8 mouse cellular contexts compared by ENCODE assay signal in the genomic region with DNA sequence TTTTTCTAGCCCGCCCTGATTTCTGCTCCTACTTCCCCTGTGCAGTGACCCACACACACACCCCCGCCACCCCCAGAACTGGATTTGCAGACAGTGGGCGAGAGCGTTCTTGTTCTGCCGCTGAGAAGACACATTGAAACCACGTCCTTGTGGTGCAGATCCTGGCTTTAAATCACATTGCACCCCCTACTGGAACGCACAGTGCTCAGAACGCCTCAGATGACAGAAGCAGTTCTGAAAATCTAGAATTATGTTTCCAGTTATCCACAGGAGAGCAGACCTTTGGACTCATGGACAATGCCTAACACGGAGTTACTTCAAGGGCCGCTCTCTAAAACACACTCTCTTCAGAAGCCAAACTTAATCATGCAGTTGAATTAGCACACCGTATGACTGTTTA. TPM values are rescaled to one million over a fixed set of nuclear protein-coding genes. Genes with fewer than 3 reads are reported as not detected.
DNase-seq lines count a peak whose midpoint lies in the region; ATAC-seq and TF ChIP-seq lines count a peak whose summit lies in the region.
"Had no signal": no experiment of that assay in that cellular context is flagged by ENCODE, and none has a peak within 500 bp of the region (broad histone marks: within the 10 kb centered on the region; RNA-seq: fewer than 3 reads in every experiment).

No protein-coding gene starts in this region.

- no peak for ATAC-seq in lung, postnatal 0 days

- no peak overlapping the region for H3K9ac ChIP-seq in lung, postnatal 0 days (replicated peaks; ENCODE audit: low read depth)
- H3K9ac ChIP-seq: liver, embryonic 13.5 days had no signal

- TF ChIP-seq CTCF in embryonic fibroblast, embryonic 13.5 days (IDR thresholded peaks at IDR 0.05; ENCODE audit: borderline replicate concordance, insufficient read depth, low read length) = peak; percentile 72; the same call in 1 of the 2 replicates
- TF ChIP-seq CTCF in lung, postnatal 0 days (IDR thresholded peaks at IDR 0.05) = peak; percentile 71

- no peaks in the 10 kb centered on the region for H3K36me3 ChIP-seq in lung, postnatal 0 days (ENCODE audit: insufficient read depth, low read length)
- H3K36me3 ChIP-seq: liver, embryonic 13.5 days had no signal

- H3K9me3 ChIP-seq in lung, postnatal 0 days (ENCODE audit: low read length) = no peaks in the 10 kb centered on the region
- H3K9me3 ChIP-seq: liver, embryonic 13.5 days had no signal

- no peak for TF ChIP-seq EP300 in lung, postnatal 0 days (IDR thresholded peaks at IDR 0.05)

- H3K27me3 ChIP-seq in lung, postnatal 0 days (replicated peaks; ENCODE audit: insufficient read depth, low read length) = no peaks in the 10 kb centered on the region
- H3K27me3 ChIP-seq: liver, embryonic 13.5 days had no signal

- peak; percentile 19 to 27 for DNase-seq in left cerebral cortex, adult 18-20 months (ENCODE audit: low spot score in 2 of 2)
- no peak for DNase-seq in left cerebral cortex, adult 8-10 months (ENCODE audit: low spot score in 2 of 2)
- DNase-seq in ZHBTc4 (ENCODE audit: low read depth, low spot score) = peak; percentile 23
- DNase-seq in lung, postnatal 0 days (ENCODE audit: low spot score) = peak; percentile 20
- no peak for DNase-seq in B cell, adult 2 months
- DNase-seq in ovary, postnatal 10 days (ENCODE audit: low spot score) = no peak
- DNase-seq: liver, embryonic 13.5 days had no signal

- H3K4me1 ChIP-seq in embryonic fibroblast, embryonic 13.5 days (ENCODE audit: control insufficient read depth, insufficient read depth, low read length) = no peaks in the 10 kb centered on the region
- H3K4me1 ChIP-seq in lung, postnatal 0 days (ENCODE audit: insufficient read depth, low read depth, low read length) = no peaks in the 10 kb centered on the region
- H3K4me1 ChIP-seq: liver, embryonic 13.5 days had no signal

- WGBS in lung, postnatal 0 days = 35% methylated on average over 11 of the region's 11 CpGs

- H3K27ac ChIP-seq in embryonic fibroblast, embryonic 13.5 days (ENCODE audit: insufficient read depth, low read length) = no peak overlapping the region
- H3K27ac ChIP-seq in lung, postnatal 0 days (ENCODE audit: low read length) = no peak overlapping the region
- H3K27ac ChIP-seq: liver, embryonic 13.5 days had no signal

- 0 out of 2 replicates have a peak overlapping the region, but pooled peaks have one; percentile 14 for H3K4me2 ChIP-seq in lung, postnatal 0 days (replicated peaks; ENCODE audit: low read depth, low read length)
- H3K4me2 ChIP-seq: liver, embryonic 13.5 days had no signal

- TF ChIP-seq POLR2A in embryonic fibroblast, embryonic 13.5 days (IDR thresholded peaks at IDR 0.05; ENCODE audit: low read depth, low read length) = no peak

- no peak overlapping the region for H3K4me3 ChIP-seq in embryonic fibroblast, embryonic 13.5 days (ENCODE audit: insufficient read depth, low read length)
- H3K4me3 ChIP-seq in lung, postnatal 0 days (ENCODE audit: low read depth, low read length) = no peak overlapping the region
- H3K4me3 ChIP-seq: liver, embryonic 13.5 days had no signal

RNA-seq across cellular contexts. Expression of a gene that starts 16.6 kb away (rescaled TPM):
- 10 to 100 TPM; 23.3 to 27.0 TPM for total RNA-seq in left cerebral cortex, adult 18-20 months (2021)
- total RNA-seq in left cerebral cortex, adult 8-10 months (2022) = 10 to 100 TPM; 22.1 to 24.3 (median 22.8) TPM
- 13.3 and 16.6 TPM in 2 replicates for polyA plus RNA-seq in embryonic fibroblast, embryonic 13.5 days (2011; ENCODE audit: insufficient read length, low read depth, missing spikeins)
- 9.5 and 10.0 TPM in 2 replicates for polyA plus RNA-seq in lung, postnatal 0 days (2015; fragmentation: Nextera tagmentation; extraction: Ambion mirVana)

RNA-seq across cellular contexts. Expression of a gene that starts 18.8 kb away (rescaled TPM):
- total RNA-seq in left cerebral cortex, adult 18-20 months (2021) = not detected
- total RNA-seq in left cerebral cortex, adult 8-10 months (2022) = not detected
- not detected in 2 replicates for polyA plus RNA-seq in embryonic fibroblast, embryonic 13.5 days (2011; ENCODE audit: insufficient read length, low read depth, missing spikeins)
- polyA plus RNA-seq in lung, postnatal 0 days (2015; fragmentation: Nextera tagmentation; extraction: Ambion mirVana) = not detected in 2 replicates
- polyA plus RNA-seq: liver, embryonic 13.5 days had no signal

RNA-seq across cellular contexts. Expression of a gene that starts 59.1 kb away (rescaled TPM):
- not detected for total RNA-seq in left cerebral cortex, adult 18-20 months (2021)
- under 1 TPM in 1 of 4 experiments, not detected in 3; 0.13 TPM for total RNA-seq in left cerebral cortex, adult 8-10 months (2022)
- polyA plus RNA-seq in embryonic fibroblast, embryonic 13.5 days (2011; ENCODE audit: insufficient read length, low read depth, missing spikeins) = not detected in 2 replicates
- polyA plus RNA-seq in lung, postnatal 0 days (2015; fragmentation: Nextera tagmentation; extraction: Ambion mirVana) = 0.14 TPM in 1 of 2 replicates, not detected in the other

Comparison
In these comparisons a context has a peak if more than half of its experiments do, and no peak if none do; other contexts are left out.
1. DNase-seq: peak in left cerebral cortex, adult 18-20 months (2 of 2), ZHBTc4 (single experiment) and lung, postnatal 0 days (single experiment); none in left cerebral cortex, adult 8-10 months (0 of 2), B cell, adult 2 months (0 of 2) and ovary, postnatal 10 days (single experiment).